Mouse (Mus musculus) liver, embryonic 11.5 days (tissue): ENCODE results near the gene Ccdc60. TPM values are rescaled to one million over a fixed set of nuclear protein-coding genes. Genes with fewer than 3 reads are reported as not detected.

Experiments
- ATAC-seq: fragments of 200-750 bp; cut with Nextera tagmentation; replicated peaks from 2 replicates; pipeline ENCODE4 v1.8.0; 2017; ENCODE audit warnings: moderate number of reproducible peaks, mild to moderate bottlenecking, moderate TSS enrichment, moderate library complexity; ENCODE audit not compliant: low FRiP score
- DNase-seq: peaks from one replicate; pipeline ENCODE4 v3.0.0-alpha.2; 2017; ENCODE audit warnings: low spot score
- H3K27ac ChIP-seq: fragments of 300-500 bp; sonication (generic); 2 replicates; pipeline ENCODE4 v1.5.1; 2014; ENCODE audit warnings: mild to moderate bottlenecking, low read depth, low read length, control low read depth
- H3K27me3 ChIP-seq: fragments of 300-500 bp; sonication (generic); replicated peaks from 2 replicates; pipeline ENCODE4 v1.6.1; 2014; ENCODE audit warnings: low read length, mixed read lengths; ENCODE audit not compliant: control insufficient read depth, insufficient read depth
- H3K36me3 ChIP-seq: fragments of 300-500 bp; sonication (generic); 2 replicates; pipeline ENCODE4 v1.6.1; 2014; ENCODE audit warnings: mild to moderate bottlenecking, low read length, moderate library complexity, mixed read lengths; ENCODE audit not compliant: control insufficient read depth, insufficient read depth
- H3K4me1 ChIP-seq: fragments of 300-500 bp; sonication (generic); replicated peaks from 2 replicates; pipeline ENCODE4 v1.6.1; 2014; ENCODE audit warnings: low read length, mixed read lengths; ENCODE audit not compliant: control insufficient read depth, insufficient read depth
- H3K4me2 ChIP-seq: fragments of 300-500 bp; sonication (generic); 2 replicates; pipeline ENCODE4 v1.6.1; 2014; ENCODE audit warnings: mild to moderate bottlenecking, control low read depth, moderate library complexity
- H3K4me3 ChIP-seq: fragments of 300-500 bp; sonication (generic); 2 replicates; pipeline ENCODE4 v1.5.1; 2014; ENCODE audit warnings: low read depth, low read length, control low read depth
- H3K9ac ChIP-seq: fragments of 300-500 bp; sonication (generic); 2 replicates; pipeline ENCODE4 v1.6.1; 2014; ENCODE audit warnings: low read depth, low read length, control low read depth
- H3K9me3 ChIP-seq: fragments of 300-500 bp; sonication (generic); 2 replicates; pipeline ENCODE4 v1.6.1; 2016; ENCODE audit warnings: low read length, inconsistent platforms, mixed read lengths; ENCODE audit not compliant: control insufficient read depth
- WGBS: fragments of 180-500 bp; shearing (Covaris S2); extraction: QIAGEN DNeasy Blood & Tissue Kit; methylation state at CpG from one replicate; pipeline ENCODE4 v1.1.7; 2014; 5-methylcytosine and 5-hydroxymethylcytosine counted together
- polyA plus RNA-seq: library from polyadenylated mRNA; unstranded; fragments of >200 nt; fragmentation: Nextera tagmentation; extraction: Ambion mirVana; gene quantifications from 2 replicates; pipeline ENCODE4 v1.2.1, GENCODE M21; 2014

The Ccdc60 gene
- polyA plus RNA-seq, result 0.25 and 0.31 TPM in 2 replicates

DNA sequence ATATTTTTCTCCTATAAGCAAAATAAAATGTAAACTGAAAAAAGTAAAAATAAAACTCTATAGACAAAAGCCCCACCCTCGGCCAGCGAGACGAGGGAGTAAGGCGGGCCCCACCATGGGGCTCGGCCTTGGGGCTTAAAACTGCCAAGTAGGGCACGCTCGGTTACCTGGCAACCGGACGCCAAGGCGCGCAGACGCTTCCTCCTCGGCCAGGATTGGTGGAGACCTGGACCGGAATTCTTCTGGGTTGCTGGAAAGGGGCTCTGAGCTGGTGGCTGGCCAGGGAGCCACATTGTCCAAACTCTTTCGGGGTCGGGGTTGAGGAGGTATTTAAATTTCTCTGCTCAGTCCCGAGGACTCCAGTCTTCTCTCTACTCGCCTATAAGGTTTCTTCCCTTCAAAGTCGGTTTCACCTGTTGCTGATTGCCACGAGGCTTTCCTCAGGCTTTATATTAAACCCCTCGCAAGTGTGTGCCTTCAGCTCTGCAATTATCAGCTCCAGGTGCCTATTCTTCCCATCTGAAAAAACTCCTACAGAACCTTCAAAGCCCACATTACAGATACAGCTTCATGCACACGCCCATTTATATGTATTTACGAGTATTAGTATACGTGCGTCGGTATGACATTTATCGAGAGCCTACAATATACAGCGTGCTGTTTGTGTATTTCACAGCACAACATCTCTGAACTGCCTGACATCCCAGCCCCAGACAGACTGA is at the start of gene Ccdc60:
TSS of gene Ccdc60 (minus strand) at position 137 of the 722 bp plus-strand sequence.
- Histone ChIP-seq H3K9ac (no peak within 1 kb of the TSS), H3K27me3 (no peaks in the 10 kb centered on the region), H3K9me3 (no peaks in the 10 kb centered on the region), H3K27ac (no peak within 1 kb of the TSS), H3K4me3 (peak within 1 kb of the TSS; percentile 10; the same call in 1 of the 2 replicates), H3K36me3 (no peaks in the 10 kb centered on the region), H3K4me1 (no peaks in the 10 kb centered on the region), H3K4me2 (peak within 1 kb of the TSS; percentile 48)
- 8% methylated on average over 28 of the region's 28 CpGs for WGBS
- DNase-seq (peak; percentile 66), ATAC-seq (peak; percentile 75)

DNA sequence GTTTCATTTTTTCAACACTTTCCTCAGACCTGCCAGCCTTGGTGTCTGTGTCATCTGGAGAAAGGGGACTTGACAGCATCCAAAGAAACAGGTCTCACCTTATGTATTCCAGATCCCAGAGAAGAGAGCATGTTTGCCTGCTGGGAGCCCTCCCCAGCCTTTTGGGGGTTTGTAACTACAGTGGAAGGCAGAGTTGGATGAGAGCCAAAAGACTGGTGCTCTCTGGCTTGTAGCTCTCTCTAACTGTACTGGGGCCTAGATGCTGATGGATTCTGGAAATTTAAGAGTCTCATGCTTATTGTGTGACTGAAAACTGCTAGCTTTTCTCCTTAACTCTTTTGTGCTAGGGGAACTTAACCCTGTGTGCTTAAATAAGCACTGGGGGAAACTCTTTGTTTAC is 47.4 kb upstream of the Ccdc60 start:
- no peak overlapping the region for H3K4me2 ChIP-seq
- no peaks in the 10 kb centered on the region for H3K9me3 ChIP-seq
- DNase-seq, result no peak
- no peaks in the 10 kb centered on the region for H3K4me1 ChIP-seq
- no peak overlapping the region for H3K4me3 ChIP-seq
- no peak overlapping the region for H3K27ac ChIP-seq
- H3K27me3 ChIP-seq, result no peaks in the 10 kb centered on the region
- H3K9ac ChIP-seq, result no peak overlapping the region
- ATAC-seq, result no peak
- H3K36me3 ChIP-seq, result no peaks in the 10 kb centered on the region

DNA sequence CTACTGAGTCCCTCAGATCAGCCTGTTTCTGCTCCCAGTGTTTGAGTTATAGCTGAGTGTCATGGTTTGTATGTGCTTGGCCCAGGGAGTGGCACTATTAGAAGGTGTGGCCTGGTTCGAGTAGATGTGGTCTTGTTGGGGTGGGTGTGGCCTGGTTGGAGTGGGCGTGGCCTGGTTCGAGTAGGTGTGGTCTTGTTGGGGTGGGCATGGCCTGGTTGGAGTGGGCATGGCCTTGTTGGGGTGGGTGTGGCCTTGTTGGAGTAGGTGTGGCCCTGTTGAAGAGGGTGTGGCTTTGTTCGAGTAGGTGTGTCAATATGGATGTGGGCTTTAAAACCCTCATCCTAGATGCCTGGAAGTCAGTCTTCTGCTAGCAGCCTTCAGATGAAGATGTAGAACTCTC is 40.1 kb upstream of the Ccdc60 start:
- Histone ChIP-seq H3K27me3 (no peaks in the 10 kb centered on the region), H3K9ac (no peak overlapping the region), H3K27ac (no peak overlapping the region), H3K9me3 (no peaks in the 10 kb centered on the region; the same call in none of the 2 replicates), H3K4me3 (no peak overlapping the region), H3K4me1 (no peaks in the 10 kb centered on the region), H3K4me2 (no peak overlapping the region), H3K36me3 (no peaks in the 10 kb centered on the region)
- no peak for ATAC-seq
- no peak for DNase-seq
- WGBS, result 74% methylated on average over 4 of the region's 4 CpGs

DNA sequence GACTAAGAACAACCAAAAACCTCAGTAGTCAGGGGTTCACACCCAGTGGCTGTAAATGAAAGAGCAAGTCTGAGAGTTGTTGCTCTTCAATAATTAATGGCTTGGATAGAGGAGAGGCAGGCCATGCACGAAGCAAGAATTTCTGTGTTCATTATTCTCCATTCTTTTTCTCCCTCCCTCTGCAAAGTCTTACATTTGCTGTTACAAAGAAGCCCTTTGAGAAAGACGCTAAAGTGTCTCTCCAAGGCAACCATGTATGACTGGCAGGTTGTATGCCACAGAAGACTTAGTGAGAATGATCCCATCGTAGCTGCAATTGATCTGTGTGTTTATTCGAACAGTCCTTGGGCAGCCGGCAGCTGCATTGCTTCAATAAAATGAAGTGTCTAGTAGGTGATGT is 34.6 kb upstream of the Ccdc60 start:
- no peak overlapping the region for H3K4me2 ChIP-seq
- H3K9me3 ChIP-seq, result no peaks in the 10 kb centered on the region; the same call in 1 of the 2 replicates
- no peaks in the 10 kb centered on the region for H3K27me3 ChIP-seq
- H3K9ac ChIP-seq, result no peak overlapping the region
- ATAC-seq (no peak), DNase-seq (no peak)
- 68% methylated on average over 5 of the region's 5 CpGs for WGBS
- H3K27ac ChIP-seq, result no peak overlapping the region
- no peaks in the 10 kb centered on the region for H3K36me3 ChIP-seq
- H3K4me1 ChIP-seq, result no peaks in the 10 kb centered on the region
- no peak overlapping the region for H3K4me3 ChIP-seq

DNA sequence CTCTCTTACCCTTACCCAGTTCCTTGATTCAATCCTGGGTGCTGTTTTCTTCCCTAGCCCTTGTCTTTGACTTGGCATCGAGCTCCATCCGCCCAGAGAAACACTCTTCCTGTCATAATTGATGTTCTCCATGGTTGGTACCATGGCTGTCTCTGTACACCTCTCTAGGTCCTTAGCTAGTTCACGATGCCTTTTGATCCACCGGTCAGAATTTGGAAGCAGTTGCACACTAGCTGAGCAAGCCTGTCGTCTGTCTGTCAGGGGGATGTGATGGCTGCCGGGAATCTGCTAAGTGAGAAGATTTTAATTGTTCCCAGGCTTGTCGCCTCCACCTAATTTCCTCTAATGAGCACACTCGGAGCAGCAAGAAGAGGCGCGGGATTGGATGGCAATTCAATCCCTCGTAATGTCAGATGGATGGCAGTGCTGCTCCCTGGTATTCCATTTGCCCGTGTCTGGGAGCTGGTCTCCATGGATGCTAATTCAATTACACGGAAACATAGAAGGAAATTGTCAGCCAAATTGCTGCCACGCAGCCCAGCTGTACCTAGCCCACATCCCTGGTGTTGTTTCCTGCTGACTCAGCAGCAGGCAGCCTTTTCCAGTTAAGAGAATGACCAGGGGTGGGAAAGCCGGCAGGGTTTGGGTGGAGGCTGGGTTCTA is 33.7 kb upstream of the Ccdc60 start:
- no peak for DNase-seq
- Histone ChIP-seq H3K9me3 (no peaks in the 10 kb centered on the region), H3K27me3 (no peaks in the 10 kb centered on the region)

DNA sequence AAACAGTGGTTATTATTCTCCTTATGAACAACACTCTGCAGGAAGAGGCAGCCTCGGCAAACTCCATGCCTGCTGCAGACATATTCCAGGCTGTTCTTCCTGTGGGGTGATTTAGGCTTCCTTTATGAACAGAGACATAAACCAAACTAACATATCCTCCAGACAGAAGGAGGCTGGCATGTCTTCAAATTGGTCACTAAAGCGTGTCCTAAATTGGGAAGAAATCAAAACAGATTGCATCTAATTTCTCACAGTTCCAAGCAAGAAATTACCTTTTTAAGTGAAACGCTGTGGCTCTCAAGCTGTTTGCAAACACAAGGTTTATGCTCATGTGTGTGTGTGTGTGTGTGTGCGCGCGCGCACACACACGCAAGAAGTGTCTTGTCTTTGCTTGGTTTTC is 24.9 kb upstream of the Ccdc60 start:
- H3K4me1 ChIP-seq, result no peaks in the 10 kb centered on the region
- H3K36me3 ChIP-seq, result no peaks in the 10 kb centered on the region
- ATAC-seq, result no peak
- H3K27ac ChIP-seq, result no peak overlapping the region
- no peaks in the 10 kb centered on the region for H3K9me3 ChIP-seq
- 91% methylated on average over 8 of the region's 8 CpGs for WGBS
- H3K9ac ChIP-seq, result no peak overlapping the region
- DNase-seq, result no peak
- no peak overlapping the region for H3K4me2 ChIP-seq
- H3K4me3 ChIP-seq, result no peak overlapping the region
- H3K27me3 ChIP-seq, result no peaks in the 10 kb centered on the region

More for the DNA sequence above, 33.7 kb upstream of the Ccdc60 start:
- H3K36me3 ChIP-seq, result no peaks in the 10 kb centered on the region
- H3K4me3 ChIP-seq, result no peak overlapping the region
- 60% methylated on average over 15 of the region's 15 CpGs for WGBS
- no peak overlapping the region for H3K4me2 ChIP-seq
- H3K9ac ChIP-seq, result no peak overlapping the region
- no peak overlapping the region for H3K27ac ChIP-seq
- ATAC-seq, result no peak
- H3K4me1 ChIP-seq, result no peaks in the 10 kb centered on the region

DNA sequence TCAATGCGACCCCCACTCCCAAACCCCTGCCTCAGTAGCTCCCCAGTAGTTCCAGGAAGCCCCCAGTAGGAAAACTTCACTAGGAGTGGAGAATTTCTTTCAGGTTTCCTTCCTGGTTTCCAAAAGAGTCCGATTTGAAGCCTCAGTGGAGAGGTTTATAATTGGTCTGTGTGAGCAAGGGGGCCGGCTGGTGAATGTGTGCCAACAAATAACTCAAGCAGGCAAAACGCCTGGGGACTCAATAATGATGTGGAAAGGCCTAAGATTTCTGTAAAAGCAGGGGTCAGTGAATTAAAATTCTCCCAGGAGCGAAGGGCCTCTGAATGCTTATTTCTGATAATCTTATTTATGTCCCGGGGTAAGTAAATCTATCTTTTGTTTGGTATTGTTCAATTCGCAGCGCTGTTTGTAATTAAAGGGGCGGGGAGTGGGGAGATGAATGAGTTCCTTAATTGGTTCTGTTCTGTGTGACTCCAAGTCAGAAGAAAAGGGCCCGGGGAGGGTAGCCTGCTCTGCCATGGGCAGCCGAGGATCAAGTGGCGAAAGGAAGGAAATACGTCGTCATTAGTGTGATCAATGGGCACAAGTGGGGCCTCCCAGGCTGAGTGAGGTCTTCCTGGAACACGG is 23.4 kb upstream of the Ccdc60 start:
- 66% methylated on average over 15 of the region's 15 CpGs for WGBS
- ATAC-seq (no peak), DNase-seq (no peak)
- Histone ChIP-seq H3K9me3 (no peaks in the 10 kb centered on the region), H3K36me3 (no peaks in the 10 kb centered on the region), H3K4me3 (no peak overlapping the region), H3K27ac (no peak overlapping the region), H3K4me1 (no peaks in the 10 kb centered on the region), H3K27me3 (no peaks in the 10 kb centered on the region), H3K4me2 (no peak overlapping the region), H3K9ac (no peak overlapping the region)

DNA sequence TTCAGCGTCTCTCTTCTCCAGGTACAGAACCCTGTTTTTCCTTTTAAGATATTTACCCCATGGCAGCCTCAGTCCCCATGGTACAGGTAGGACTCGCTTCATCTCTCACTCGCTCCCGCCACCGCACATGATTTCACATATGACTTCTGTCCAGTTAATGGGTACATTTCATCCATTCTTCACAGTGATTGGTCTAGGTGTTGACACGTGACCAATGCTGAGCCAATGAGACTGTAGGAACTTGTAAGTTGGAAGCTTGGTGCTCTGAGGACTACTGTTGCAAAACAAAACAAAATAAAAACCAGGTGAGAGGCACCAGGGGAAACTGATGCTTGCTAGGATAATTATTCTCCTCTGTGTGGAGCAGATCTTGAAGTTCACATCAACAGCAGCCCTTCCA is 22.9 kb upstream of the Ccdc60 start:
- Histone ChIP-seq H3K9ac (no peak overlapping the region), H3K27ac (no peak overlapping the region), H3K4me3 (no peak overlapping the region), H3K4me1 (no peaks in the 10 kb centered on the region), H3K4me2 (no peak overlapping the region), H3K27me3 (no peaks in the 10 kb centered on the region), H3K36me3 (no peaks in the 10 kb centered on the region), H3K9me3 (no peaks in the 10 kb centered on the region)
- ATAC-seq (no peak), DNase-seq (no peak)
- WGBS, result 93% methylated on average over 6 of the region's 6 CpGs
